Mouse (Mus musculus) gastrocnemius, postnatal 4 days (tissue): Measurements from ENCODE around the gene Mdga1. TPM values are rescaled to one million over a fixed set of nuclear protein-coding genes. Genes with fewer than 3 reads are reported as not detected.

ENCODE experiments used
- DNase-seq, 2 experiments: peaks; one replicate each; pipeline ENCODE4 v3.0.0; 2021 to 2022; ENCODE audit warnings: low spot score in 2 of 2, mixed read lengths in 2 of 2
- total RNA-seq, 2 experiments: library from RNA; stranded (reverse); gene quantifications; 2 replicates each; pipeline ENCODE4 v1.2.3; 2021

Gene Mdga1
- total RNA-seq, 2 experiments from 2014 or later = 33.5 to 43.2 TPM

- DNase-seq = no peak
Observed at GRCm38 (mm10) chr17:29849436-29849797, 120.5 kb downstream of the Mdga1 start.

DNA sequence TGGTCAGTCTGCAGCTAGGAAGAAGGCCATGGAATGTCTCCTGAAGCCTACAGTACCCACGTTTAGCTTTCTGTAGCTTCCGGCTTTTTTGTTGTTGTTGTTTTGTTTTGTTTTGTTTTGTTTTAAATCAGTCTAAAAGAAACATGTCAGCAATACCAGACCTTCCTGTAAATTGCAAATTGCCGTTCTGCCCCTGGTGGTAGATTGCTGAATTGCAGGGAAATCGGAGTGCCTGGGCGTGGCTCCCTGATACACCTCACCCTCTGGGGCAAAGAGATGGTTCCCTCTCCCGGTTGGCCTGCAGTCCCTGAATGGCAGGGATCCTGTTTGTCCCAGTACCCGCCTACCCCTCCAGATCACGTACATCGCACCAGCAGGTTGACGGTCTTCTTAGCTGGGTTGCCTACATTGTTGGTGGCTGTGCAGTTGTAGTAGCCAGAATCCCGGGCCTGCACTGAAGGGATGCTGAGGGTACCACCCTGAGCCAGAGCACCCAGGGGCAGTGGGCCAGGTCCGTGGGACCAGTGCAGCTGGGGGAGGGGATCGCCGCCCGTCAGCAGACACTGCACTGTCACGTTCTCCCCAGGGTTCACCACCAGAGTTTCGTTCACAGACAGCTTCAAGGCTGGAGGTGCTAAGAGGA, 121.0 kb downstream of the Mdga1 start:
- peak in 1 of 2 experiments; percentile 59 for DNase-seq

DNA sequence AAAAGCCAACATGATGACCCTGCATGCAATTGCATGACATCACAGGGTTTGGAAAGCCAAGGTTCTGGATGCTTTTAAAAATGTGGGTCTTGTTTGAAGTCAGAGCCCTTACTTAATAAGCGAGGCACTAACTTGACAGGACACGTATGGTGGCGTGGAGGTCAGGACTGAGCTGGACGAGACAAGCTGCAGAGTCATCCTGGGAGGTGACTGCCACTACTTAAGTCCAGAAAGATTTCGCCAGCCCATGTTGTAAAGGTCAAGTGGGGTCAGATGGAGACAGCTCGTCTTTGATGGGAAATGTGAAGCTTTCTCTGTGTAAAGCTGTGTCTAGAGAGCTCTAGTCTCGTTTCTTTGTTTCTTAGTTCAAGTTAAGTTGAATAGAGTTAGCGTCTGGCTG, 122.6 kb downstream of the Mdga1 start:
- DNase-seq = no peak

- no peak for DNase-seq
Observed at GRCm38 (mm10) chr17:29846284-29846683, 123.6 kb downstream of the Mdga1 start.

GRCm38 (mm10) chr17:29844949-29845348, 124.9 kb downstream of the Mdga1 start:
- DNase-seq = no peak

- no peak for DNase-seq
Observed at GRCm38 (mm10) chr17:29843419-29844162, 126.3 kb downstream of the Mdga1 start.

- DNase-seq = peak in 1 of 2 experiments; percentile 60
Observed at GRCm38 (mm10) chr17:29841781-29842690, 127.9 kb downstream of the Mdga1 start.

GRCm38 (mm10) chr17:29838029-29838428, 131.9 kb downstream of the Mdga1 start:
- DNase-seq = no peak

- no peak for DNase-seq
Observed at GRCm38 (mm10) chr17:29837441-29837840, 132.4 kb downstream of the Mdga1 start.

- no peak for DNase-seq
Observed at GRCm38 (mm10) chr17:29834768-29835167, 135.1 kb downstream of the Mdga1 start.

GRCm38 (mm10) chr17:29834333-29834732, 135.6 kb downstream of the Mdga1 start:
- no peak for DNase-seq

DNA sequence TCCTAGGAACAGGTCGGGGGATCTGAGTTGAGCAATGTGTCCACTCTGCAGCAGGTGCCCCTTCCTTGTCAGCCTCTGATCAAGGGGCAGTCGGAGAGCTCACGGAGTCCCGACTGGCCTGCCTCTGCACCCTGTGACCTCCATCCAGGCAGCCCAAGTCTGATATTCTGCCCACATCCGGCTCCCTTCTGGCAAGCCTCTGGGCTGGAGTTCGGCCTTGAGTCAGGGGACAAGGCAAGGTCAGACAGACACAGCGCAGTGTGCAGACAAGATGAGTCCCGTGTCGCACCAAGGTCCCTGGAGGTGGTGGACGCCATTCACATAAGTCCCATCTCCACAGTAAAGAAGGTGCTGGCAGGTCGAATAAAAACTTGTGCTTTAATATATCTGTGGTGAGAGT, 138.2 kb downstream of the Mdga1 start:
- no peak for DNase-seq

- DNase-seq = no peak
Observed at GRCm38 (mm10) chr17:29829136-29829535, 140.8 kb downstream of the Mdga1 start.

- no peak for DNase-seq
Observed at GRCm38 (mm10) chr17:29827602-29828001, 142.3 kb downstream of the Mdga1 start.

DNA sequence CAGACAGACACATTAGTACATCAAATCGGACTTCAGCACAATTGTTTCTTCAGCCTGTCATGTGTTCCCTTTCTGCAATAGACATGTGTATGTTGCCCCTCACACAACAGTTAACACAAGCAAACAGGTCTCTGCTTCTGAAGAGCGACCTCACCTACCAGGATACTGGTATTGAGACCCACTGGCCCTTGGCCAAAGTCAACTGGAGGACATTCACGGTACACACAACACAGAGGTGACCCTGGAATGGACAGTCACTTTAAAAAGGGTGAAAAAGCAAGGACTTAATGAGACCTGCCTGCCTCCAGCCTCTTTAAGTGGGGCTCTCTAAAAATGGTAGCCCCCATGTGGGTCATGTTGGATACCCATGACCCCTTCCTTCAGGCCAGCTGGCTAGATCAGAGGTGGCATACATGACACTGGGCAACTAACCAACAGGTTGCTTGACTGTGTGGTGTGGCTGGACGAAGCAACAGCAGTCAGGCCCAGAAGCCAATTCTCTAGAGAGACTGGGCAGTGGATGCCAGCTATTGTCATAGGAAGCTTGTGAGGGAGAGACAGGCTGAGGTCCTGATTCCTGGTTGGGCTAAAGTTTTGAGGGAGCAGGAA, 145.3 kb downstream of the Mdga1 start:
- DNase-seq = no peak

- no peak for DNase-seq
Observed at GRCm38 (mm10) chr17:29824208-29824509, 145.7 kb downstream of the Mdga1 start.

- DNase-seq = no peak
Observed at GRCm38 (mm10) chr17:29823439-29824207, 146.3 kb downstream of the Mdga1 start.

- no peak for DNase-seq
Observed at GRCm38 (mm10) chr17:29819608-29820007, 150.3 kb downstream of the Mdga1 start.

DNA sequence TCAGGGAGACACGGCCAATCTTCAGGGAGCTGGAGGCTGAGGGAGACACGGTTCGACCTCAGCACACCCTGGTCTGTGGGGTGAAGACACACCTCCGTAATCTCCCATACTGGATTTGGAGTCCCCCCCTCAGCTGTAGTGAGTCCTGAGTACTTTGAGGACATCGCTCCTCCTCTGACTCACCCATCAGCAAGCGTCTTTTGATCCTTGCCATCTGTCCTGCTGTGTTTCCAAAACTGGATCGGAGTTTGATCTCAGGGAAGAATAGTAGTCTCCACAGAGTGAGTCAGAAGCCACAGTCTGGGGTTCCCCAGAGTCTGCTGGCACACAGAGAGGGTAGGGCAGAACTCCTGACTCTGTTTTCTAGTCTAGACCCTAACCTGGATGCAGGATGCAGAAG, 150.9 kb downstream of the Mdga1 start:
- DNase-seq = no peak

- DNase-seq = no peak
Observed at GRCm38 (mm10) chr17:29818264-29818945, 151.5 kb downstream of the Mdga1 start.
